Mouse (Mus musculus) embryonic stem cell, embryonic (primary cell): ENCODE data around the gene Arhgap23.

Experiments used
- CTCF ChIA-PET, 4 experiments: fragments of 300-600 bp in 2 of 4; fragments of 350-600 bp in 2 of 4; sonication (Branson Sonifier 250); formaldehyde crosslinking; loops; one replicate each; lab custom pipeline; 2022; ENCODE audit warnings: inconsistent platforms in 2 of 4; lab: Charles Lee
- POLR2A ChIA-PET, 4 experiments: fragments of 300-600 bp in 2 of 4; fragments of 350-600 bp in 2 of 4; sonication (Branson Sonifier 250); formaldehyde crosslinking; loops; one replicate each; lab custom pipeline; 2022; ENCODE audit warnings: antibody characterized with exemption in 4 of 4, inconsistent platforms in 1 of 4; lab: Charles Lee

The Arhgap23 gene

DNA sequence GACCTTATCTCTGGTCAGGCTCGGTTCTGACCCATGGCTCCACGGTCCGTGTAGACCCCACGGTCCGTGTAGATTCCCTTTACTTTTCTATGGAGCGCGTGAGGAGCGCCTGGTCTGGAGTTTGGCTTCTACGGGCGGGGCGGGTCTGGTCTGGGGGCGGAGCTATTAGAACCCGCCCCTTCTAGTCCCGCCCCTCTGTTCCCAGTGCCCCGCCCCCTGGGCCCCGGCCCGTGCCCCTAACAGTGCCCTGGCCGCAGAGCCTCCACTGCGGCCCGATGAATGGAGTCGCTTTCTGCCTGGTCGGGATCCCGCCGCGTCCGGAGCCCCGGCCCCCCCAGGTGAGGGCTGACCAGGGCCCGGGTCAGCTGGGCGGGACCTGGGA, at the start of gene Arhgap23:
Gene Arhgap23 (plus strand): TSS at position 204 of the 382 bp plus-strand sequence.
- ChIA-PET POLR2A (interaction anchor here in 3 of 4 experiments (0.5 to 4.3 kb wide), 93 partner anchors 8 to 977 kb away, joined by 3 to 62 read pairs (median 4); partner anchors contain the start of genes Socs7 (in 2 of the 3), 4933428G20Rik (in 1 of the 3), B230217C12Rik (in 1 of the 3) and Fbxo47 (in 1 of the 3)), CTCF (interaction anchor here in 3 of 4 experiments (0.5 to 2.8 kb wide), 18 partner anchors 9 to 263 kb away, joined by 3 to 18 read pairs (median 3); no protein-coding TSS in a partner anchor)

DNA sequence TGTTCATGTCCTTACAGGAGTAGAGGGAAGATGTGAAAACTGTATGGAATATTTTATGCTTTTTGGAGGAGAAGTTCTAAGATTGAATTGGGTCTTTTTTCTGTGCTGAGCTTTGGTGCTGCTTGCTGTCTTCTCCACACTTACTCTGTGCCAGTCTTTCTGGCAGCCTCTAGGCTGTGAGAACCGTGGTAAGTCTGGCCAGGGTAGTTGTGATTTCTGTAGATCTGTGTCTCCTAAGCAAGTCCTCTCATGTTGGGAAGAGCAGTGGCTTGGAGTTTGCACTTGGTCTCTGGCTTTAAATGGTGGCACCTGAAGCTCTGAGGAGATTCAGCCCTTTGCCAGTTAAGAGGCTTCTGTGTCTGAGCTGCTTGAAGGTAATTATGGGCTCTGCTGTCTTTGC, 49.8 kb upstream of the Arhgap23 start:
- ChIA-PET POLR2A (interaction anchor here in 3 of 4 experiments (0.6 to 1.5 kb wide), 7 partner anchors 15 to 204 kb away, joined by 3 to 9 read pairs (median 3); no protein-coding TSS in a partner anchor), CTCF (interaction anchor here in 2 of 4 experiments (0.5 to 1.2 kb wide), 2 partner anchors 267 to 581 kb away, joined by 3 to 6 read pairs; no protein-coding TSS in a partner anchor)

DNA sequence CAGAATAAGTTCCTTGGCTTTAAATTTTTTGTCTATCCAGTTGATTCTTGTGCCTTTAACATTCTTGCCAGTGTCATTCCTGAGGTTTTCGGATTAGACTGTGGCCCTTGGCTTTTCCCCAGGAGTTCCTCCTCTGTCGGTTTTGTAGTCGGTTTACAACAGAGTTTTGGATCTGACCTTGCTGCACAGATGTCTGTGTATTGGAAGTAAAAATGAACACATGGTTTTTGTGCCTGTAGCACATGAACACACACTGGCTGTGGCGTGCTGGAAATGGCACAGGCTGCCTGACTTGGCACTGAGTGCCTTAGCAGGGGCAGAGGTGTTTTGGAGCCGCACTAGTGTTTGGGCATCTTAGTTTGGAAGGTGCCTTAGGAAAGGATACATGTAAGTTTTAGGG, 46.8 kb upstream of the Arhgap23 start:
- ChIA-PET CTCF (interaction anchor here in 2 of 4 experiments (0.6 kb wide), 2 partner anchors 9 to 372 kb away, joined by 4 to 5 read pairs; no protein-coding TSS in a partner anchor), POLR2A (interaction anchor here in 1 of 4 experiments (0.7 to 1.3 kb wide), 2 partner anchors 14 to 27 kb away, joined by 3 read pairs; no protein-coding TSS in a partner anchor)

DNA sequence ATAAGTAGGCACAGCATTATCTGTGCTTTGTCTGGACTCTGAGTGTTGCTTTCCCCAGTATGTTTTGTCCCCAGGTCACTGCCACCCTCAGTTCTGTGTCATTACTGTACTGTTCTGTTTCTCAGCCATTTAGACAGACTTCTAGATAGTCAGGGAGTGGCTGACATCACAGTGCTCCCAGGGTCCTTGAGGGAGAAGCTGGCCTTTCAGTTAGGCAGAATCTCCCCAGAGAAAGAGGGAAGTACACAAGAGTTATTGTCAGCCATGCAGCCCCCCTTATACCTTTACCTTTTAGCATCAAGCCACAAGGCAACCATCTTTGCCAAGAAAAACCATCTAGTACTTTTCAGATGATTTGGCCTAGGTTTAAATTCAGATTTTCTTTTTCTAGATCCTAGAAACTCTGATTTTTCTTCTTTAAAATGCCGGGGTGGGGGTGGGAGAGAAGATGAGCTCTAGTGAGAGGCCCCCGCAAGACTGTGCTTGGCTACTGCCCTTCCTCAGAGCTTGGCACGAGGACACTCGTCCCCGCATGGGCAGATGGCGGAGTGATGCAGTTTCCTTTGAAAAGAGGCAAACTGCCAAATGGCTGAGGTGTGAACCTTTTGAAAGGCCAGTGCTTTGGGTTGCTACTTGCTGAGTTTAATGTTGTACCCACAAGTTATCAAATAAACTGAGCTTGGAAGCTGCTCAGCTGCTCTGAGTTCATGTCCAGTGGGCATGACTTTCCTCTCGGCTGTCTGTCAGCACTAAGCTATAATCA, 44.8 kb upstream of the Arhgap23 start:
- CTCF ChIA-PET: interaction anchor here in 3 of 4 experiments (0.5 to 2.2 kb wide), 10 partner anchors 13 to 409 kb away, joined by 3 to 11 read pairs (median 4); no protein-coding TSS in a partner anchor

DNA sequence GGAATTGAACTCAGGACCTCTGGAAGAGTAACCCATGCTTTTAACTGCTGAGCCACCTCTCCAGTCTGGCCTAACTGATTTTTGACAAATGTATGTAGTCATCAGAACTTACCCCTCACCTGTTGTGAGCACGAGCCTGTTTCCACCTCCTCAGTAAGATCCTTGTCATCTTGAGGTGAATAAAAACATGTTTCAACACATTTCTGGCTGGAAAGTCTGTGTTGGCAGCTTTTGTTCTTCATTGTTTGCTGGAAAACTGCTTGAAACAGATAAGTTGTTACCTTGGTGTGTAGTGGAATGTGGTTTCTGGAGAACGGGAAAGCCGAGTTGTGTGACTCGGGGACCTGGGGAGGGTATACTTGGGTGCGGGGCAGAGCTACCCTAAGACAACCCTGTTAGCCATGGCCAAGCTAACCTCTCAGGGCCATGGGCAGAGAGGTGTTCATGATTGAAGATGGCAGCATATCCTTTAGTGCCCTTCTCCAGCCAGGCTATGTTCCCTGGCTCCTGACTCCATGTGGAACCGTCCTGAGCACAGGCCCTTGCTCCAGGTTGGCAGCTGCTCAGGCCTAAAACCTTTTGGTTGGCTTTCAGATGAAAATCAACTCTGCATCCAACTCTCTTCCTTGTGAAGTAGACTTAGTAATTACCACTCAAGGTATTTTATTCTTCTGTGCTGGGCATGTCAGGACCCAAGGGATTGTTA, 43.0 kb upstream of the Arhgap23 start:
- CTCF ChIA-PET: interaction anchor here in 3 of 4 experiments (0.6 to 2.2 kb wide), 4 partner anchors 36 to 135 kb away, joined by 3 to 20 read pairs (median 9); no protein-coding TSS in a partner anchor
- POLR2A ChIA-PET: interaction anchor here in 2 of 4 experiments (0.8 to 3.5 kb wide), 10 partner anchors 9 to 89 kb away, joined by 3 to 13 read pairs (median 4); partner anchors contain the start of gene Socs7 (in 2 of the 2)

More for the DNA sequence above, 44.8 kb upstream of the Arhgap23 start:
- POLR2A ChIA-PET: interaction anchor here in 3 of 4 experiments (0.6 to 2.2 kb wide), 15 partner anchors 9 to 442 kb away, joined by 3 to 9 read pairs (median 3); partner anchors contain the start of genes Arhgap23 (in 1 of the 3) and Socs7 (in 1 of the 3)

DNA sequence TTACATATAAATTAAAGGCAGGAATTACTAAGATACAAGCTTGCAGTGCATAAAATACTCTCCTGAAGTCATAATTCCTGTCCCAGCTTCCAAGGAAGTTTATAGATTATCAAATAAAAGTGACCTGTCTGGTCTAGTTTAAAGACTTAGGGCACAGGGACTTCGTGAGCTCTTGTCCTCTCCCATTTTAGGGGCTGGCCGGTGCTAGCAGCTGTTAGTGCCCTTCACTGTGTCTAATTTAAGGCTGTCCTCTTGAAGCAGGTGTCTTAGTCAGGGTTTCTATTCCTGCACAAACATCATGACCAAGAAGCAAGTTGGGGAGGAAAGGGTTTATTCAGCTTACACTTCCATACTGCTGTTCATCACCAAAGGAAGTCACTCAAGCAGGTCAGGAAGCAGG, 41.9 kb upstream of the Arhgap23 start:
- CTCF ChIA-PET: interaction anchor here in 2 of 4 experiments (0.5 to 1.2 kb wide), 3 partner anchors 35 to 1081 kb away, joined by 3 to 4 read pairs (median 3); no protein-coding TSS in a partner anchor
- POLR2A ChIA-PET: interaction anchor here in 2 of 4 experiments (1.1 to 3.5 kb wide), 5 partner anchors 10 to 20 kb away, joined by 3 to 13 read pairs (median 5); partner anchors contain the start of gene Socs7 (in 1 of the 2)

DNA sequence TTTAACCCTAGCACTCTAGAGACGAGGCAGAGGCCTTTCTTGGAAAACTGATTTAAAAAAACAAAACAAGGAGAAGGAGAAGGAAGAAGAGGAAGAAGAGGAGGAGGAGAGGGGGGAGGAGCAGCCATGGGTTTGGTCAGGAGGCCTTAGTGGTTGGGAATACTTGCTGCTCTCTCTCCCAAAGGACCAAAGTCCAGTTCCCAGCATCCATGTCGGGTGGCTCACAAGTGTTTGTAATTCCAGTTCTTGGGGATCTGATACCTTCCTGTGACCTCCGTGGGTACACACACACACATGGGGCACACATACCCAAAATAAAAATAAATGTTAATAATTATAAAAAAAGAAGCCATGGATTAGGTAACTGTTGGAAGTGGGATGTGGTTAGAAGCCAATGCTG, 35.3 kb upstream of the Arhgap23 start:
- CTCF ChIA-PET: no interaction called here
- POLR2A ChIA-PET: no interaction called here

DNA sequence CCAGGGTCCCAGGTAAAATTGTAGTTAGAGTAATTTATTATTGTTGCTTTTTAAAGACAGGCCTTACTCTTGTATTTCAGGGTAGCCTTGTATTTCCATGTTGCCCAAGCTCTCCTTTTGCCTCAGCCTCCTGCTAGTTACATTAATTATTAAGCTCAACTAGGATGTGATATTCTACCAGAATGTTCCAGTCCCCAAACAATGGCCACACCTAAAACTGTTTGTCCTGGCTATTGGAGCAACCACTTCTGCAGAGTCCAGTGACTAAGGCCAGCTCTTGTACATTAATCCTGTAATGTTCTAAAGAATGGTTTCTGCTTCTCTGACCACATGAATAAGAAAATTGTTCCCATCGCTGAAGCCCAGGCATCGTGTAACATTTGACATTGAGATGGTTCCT, 32.3 kb upstream of the Arhgap23 start:
- POLR2A ChIA-PET: interaction anchor here in 1 of 4 experiments (0.6 kb wide), 1 partner anchor 316 kb away, joined by 4 read pairs; no protein-coding TSS in a partner anchor

DNA sequence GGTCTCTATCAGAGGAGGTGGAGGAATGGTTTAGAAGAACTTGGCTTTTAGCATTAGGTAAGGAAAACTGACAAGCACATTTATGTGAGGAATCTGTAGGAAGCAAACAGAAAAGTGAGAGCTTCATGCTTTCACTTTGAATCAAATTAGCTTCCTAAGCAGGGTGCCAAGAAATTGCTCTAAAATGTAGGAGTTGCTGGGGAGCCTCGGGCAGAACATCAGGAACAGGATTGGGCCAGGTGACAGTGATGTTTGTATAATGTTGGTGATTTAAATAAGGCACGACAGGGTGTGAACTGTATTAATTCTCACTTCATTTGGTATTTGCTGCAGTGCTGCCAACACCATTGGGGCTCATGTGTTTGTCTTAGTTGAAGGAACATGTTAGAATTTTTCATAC, 31.6 kb upstream of the Arhgap23 start:
- CTCF ChIA-PET: interaction anchor here in 2 of 4 experiments (1.0 to 1.6 kb wide), 2 partner anchors 10 to 24 kb away, joined by 3 to 4 read pairs; no protein-coding TSS in a partner anchor
- POLR2A ChIA-PET: interaction anchor here in 2 of 4 experiments (0.6 to 1.3 kb wide), 4 partner anchors 27 to 315 kb away, joined by 3 to 4 read pairs (median 3); no protein-coding TSS in a partner anchor

More for the DNA sequence above, 32.3 kb upstream of the Arhgap23 start:
- CTCF ChIA-PET: interaction anchor here in 3 of 4 experiments (0.6 to 1.2 kb wide), 3 partner anchors 18 to 25 kb away, joined by 3 to 6 read pairs (median 3); no protein-coding TSS in a partner anchor

DNA sequence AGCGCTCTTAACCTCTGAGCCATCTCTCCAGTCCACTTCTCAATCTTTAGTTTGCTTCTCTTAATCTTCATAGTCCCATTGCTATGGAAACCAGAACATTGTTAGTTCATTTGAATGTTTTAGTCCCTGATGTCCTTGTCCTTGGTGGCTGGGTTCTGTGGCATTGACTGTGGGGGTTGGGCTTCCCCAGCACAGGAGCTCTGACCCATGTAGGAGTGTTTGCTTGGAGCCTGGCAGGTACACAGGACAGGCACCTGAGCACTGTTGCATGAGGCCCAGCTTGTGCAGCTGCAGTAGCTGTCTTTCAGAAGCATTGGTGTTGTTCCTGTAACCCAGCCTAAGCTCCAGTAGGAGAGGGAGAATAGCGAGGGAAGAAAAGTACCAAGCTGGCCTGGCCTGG, 27.5 kb upstream of the Arhgap23 start:
- POLR2A ChIA-PET: interaction anchor here in 2 of 4 experiments (1.0 to 2.2 kb wide), 7 partner anchors 11 to 77 kb away, joined by 3 to 7 read pairs (median 4); partner anchors contain the start of gene Arhgap23 (in 1 of the 2)
- CTCF ChIA-PET: interaction anchor here in 2 of 4 experiments (0.8 to 1.0 kb wide), 3 partner anchors 20 to 44 kb away, joined by 3 to 6 read pairs (median 4); no protein-coding TSS in a partner anchor

DNA sequence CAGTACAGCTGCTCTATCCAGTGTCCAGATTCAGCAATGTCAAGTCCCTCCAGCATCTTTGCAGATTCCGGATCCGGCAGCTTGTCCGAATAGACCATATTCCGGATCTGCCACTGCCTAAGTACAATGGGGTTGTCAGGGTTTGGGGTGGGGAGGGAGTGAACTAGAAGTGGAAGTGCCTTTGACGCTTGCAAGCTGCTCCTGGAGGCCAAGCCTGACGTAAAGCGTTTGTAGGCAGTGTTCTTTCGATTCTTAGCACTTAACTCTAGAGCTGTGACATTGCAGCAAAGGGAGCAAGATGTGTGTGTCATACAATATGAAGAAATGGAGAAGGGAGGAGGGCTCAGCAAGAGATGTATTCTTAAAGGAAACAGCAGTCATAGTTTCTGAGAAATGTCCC, 26.2 kb upstream of the Arhgap23 start:
- ChIA-PET POLR2A (interaction anchor here in 2 of 4 experiments (0.6 to 2.2 kb wide), 6 partner anchors 23 to 237 kb away, joined by 3 to 7 read pairs (median 4); no protein-coding TSS in a partner anchor), CTCF (no interaction called here)

DNA sequence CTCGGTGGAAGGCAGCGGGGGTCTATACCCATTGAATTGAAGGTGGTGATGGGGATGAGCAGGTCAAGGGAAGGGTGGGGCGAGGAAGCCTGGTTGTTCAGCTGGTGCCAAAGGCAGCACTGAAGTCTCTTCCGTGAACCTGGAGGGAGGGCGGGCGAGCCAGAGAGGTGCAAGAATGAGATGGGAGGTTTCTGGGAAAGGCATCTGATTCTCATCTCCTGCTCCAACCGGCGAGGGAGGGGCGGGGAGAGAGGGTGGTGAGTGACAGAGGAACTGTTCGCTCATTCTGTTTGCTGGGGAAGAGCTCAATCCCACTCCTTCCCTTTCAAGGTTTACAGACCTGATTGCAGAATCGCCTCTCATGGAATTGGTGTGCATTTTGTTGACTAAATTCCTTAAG, 21.7 kb upstream of the Arhgap23 start:
- CTCF ChIA-PET: interaction anchor here (0.6 to 1.8 kb wide), 22 partner anchors 9 to 321 kb away, joined by 3 to 6 read pairs (median 4); partner anchors contain the start of genes Arhgap23 (in 1 of the 4) and Socs7 (in 1 of the 4)
- POLR2A ChIA-PET: interaction anchor here in 3 of 4 experiments (0.5 to 2.1 kb wide), 36 partner anchors 8 to 571 kb away, joined by 3 to 14 read pairs (median 4); partner anchors contain the start of gene Arhgap23 (in 1 of the 3)

DNA sequence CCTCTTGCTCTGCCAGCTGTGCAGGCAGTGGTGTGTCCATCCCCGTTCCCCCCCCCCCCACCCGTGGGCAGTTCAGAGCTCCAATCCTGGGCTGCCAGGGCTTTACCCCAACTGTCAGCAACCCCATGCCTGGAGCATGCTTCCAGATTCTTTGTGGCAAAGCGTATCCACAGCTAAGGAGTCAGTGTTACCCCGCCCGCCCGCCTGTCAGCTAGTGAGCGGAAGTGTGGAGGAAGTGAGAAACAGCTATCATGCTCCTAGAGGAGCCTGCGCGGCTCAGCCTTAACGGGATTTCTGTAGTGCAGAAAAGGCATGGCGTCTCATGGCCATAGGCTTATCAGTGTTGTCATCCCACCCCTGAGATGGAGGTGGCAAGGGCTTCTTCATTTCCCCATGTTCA, 21.2 kb upstream of the Arhgap23 start:
- CTCF ChIA-PET: interaction anchor here (0.8 to 1.8 kb wide), 17 partner anchors 10 to 321 kb away, joined by 3 to 6 read pairs (median 4); partner anchors contain the start of genes Arhgap23 (in 1 of the 4) and Socs7 (in 1 of the 4)

DNA sequence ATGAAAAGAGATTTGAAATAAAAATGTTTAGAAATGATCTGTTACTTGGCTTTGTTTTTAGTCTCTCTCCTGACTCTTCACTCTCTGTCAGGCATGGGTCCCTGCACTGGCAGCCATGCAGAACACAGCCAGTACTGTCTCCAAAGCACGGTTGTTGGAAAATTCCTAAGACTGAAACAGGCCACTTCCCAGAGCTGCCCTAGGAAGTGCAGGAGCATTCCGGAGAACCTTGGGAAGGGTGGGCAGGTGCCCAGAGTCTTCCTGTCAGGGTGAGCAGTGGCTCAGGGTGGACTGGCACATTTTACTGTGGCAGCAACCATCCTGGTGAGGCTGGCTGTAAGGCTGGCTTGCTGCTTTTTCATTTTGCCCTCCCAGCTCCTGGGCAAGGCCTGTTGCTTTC, 16.8 kb upstream of the Arhgap23 start:
- POLR2A ChIA-PET: interaction anchor here in 1 of 4 experiments (1.9 kb wide), 1 partner anchor 11 kb away, joined by 5 read pairs; no protein-coding TSS in a partner anchor
- CTCF ChIA-PET: interaction anchor here in 1 of 4 experiments (0.6 kb wide), 1 partner anchor 86 kb away, joined by 3 read pairs; no protein-coding TSS in a partner anchor

More for the DNA sequence above, 21.2 kb upstream of the Arhgap23 start:
- POLR2A ChIA-PET: interaction anchor here (0.6 to 2.1 kb wide), 32 partner anchors 8 to 416 kb away, joined by 3 to 14 read pairs (median 4); partner anchors contain the start of gene Arhgap23 (in 1 of the 4)

DNA sequence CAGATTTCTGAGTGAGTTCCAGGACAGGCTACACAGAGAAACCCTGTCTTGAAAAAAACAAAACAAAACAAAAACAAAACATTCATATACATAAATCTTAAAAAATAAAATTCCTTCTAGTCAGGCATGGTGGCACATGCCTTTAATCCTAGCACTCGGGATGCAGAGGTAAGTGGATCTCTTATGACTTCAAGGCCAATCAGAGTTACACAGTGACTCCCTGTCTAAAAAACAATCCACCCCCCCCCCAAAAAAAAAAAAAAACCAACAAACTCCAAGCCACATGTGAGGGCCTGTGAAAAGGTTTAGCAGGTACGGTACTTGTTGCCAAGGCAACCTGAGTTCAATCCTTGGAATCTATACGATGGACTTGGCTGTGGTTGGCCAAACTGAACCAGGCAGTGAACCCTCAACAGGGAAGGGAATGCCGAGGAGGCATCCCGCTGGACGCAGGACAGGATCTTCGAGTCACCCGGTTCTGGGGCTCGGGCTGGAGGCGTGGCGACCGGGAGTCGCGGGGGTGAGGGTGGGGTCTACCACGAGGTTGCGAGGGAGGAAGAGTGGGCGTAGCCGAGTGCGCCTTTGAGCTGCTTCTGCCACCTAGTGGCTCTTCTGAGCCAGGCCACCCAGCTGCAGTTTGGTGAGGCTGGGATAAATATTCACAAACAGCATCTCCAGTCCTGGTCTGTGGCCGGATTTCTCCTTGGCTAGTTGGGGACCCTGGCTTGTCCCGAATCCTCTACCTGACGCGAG, 15.2 kb upstream of the Arhgap23 start:
- ChIA-PET CTCF (interaction anchor here (0.6 to 2.3 kb wide), 44 partner anchors 10 to 1487 kb away, joined by 3 to 20 read pairs (median 4); partner anchors contain the start of genes Arhgap23 (in 2 of the 4), Mrpl45 (in 1 of the 4), Socs7 (in 1 of the 4) and Srcin1 (in 1 of the 4)), POLR2A (interaction anchor here in 3 of 4 experiments (0.5 to 6.0 kb wide), 52 partner anchors 8 to 651 kb away, joined by 3 to 28 read pairs (median 4); partner anchors contain the start of genes Arhgap23 (in 3 of the 3) and Socs7 (in 3 of the 3))
